16 mouse cellular contexts compared by ENCODE assay signal in genomic region chr2:4541330-4541729, GRCm38 (mm10).
DNase-seq lines count a peak whose midpoint lies in the region; ATAC-seq and TF ChIP-seq lines count a peak whose summit lies in the region.
"Had no signal": no experiment of that assay in that cellular context is flagged by ENCODE, and none has a peak within 500 bp of the region (broad histone marks: within the 10 kb centered on the region; RNA-seq: fewer than 3 reads in every experiment).

No protein-coding gene starts in this region.

- no peaks in the 10 kb centered on the region for H3K27me3 ChIP-seq in heart, embryonic 13.5 days (replicated peaks)
- H3K27me3 ChIP-seq in heart, adult 2 months (ENCODE audit: control insufficient read depth, insufficient read depth, low read length) = no peaks in the 10 kb centered on the region
- H3K27me3 ChIP-seq in neural tube, embryonic 13.5 days = no peaks in the 10 kb centered on the region
- no peaks in the 10 kb centered on the region for H3K27me3 ChIP-seq in midbrain, embryonic 12.5 days
- H3K27me3 ChIP-seq: hindbrain, embryonic 15.5 days had no signal

- H3K9ac ChIP-seq in heart, embryonic 13.5 days = no peak overlapping the region
- no peak overlapping the region for H3K9ac ChIP-seq in heart, adult 2 months (ENCODE audit: low read depth, low read length)
- no peak overlapping the region for H3K9ac ChIP-seq in neural tube, embryonic 13.5 days
- no peak overlapping the region for H3K9ac ChIP-seq in midbrain, embryonic 12.5 days (replicated peaks)
- H3K9ac ChIP-seq: hindbrain, embryonic 15.5 days; liver, embryonic 12.5 days; lung, embryonic 14.5 days had no signal

- TF ChIP-seq CTCF in heart, adult 2 months (IDR thresholded peaks at IDR 0.05) = no peak

- peak overlapping the region; percentile 43; the same call in 1 of the 2 replicates for H3K27ac ChIP-seq in heart, embryonic 13.5 days (replicated peaks)
- H3K27ac ChIP-seq in heart, adult 2 months = no peak overlapping the region
- H3K27ac ChIP-seq in neural tube, embryonic 13.5 days (replicated peaks) = peak overlapping the region; percentile 79
- peak overlapping the region; percentile 88 for H3K27ac ChIP-seq in midbrain, embryonic 12.5 days (replicated peaks)
- H3K27ac ChIP-seq: liver, embryonic 12.5 days; stomach, postnatal 0 days had no signal

- no peak overlapping the region for H3K4me3 ChIP-seq in heart, embryonic 13.5 days
- no peak overlapping the region for H3K4me3 ChIP-seq in heart, adult 2 months
- H3K4me3 ChIP-seq in neural tube, embryonic 13.5 days = no peak overlapping the region
- H3K4me3 ChIP-seq in midbrain, embryonic 12.5 days = no peak overlapping the region
- H3K4me3 ChIP-seq: hindbrain, embryonic 15.5 days; liver, embryonic 12.5 days had no signal

- peaks cover 33% of the 10 kb centered on the region for H3K36me3 ChIP-seq in heart, embryonic 13.5 days
- H3K36me3 ChIP-seq in heart, adult 2 months (ENCODE audit: control insufficient read depth, insufficient read depth, low read length) = no peaks in the 10 kb centered on the region; the same call in 1 of the 2 replicates
- peaks cover 48% of the 10 kb centered on the region for H3K36me3 ChIP-seq in neural tube, embryonic 13.5 days
- peaks cover 47% of the 10 kb centered on the region for H3K36me3 ChIP-seq in midbrain, embryonic 12.5 days
- H3K36me3 ChIP-seq: liver, embryonic 12.5 days had no signal

- DNase-seq in heart, adult 2 months = no peak
- no peak for DNase-seq in neural tube, embryonic 10.5 days (ENCODE audit: extremely low spot score, low spot score)
- DNase-seq in adrenal gland, postnatal 25 days = no peak
- DNase-seq in left cerebral cortex, postnatal 36 days (ENCODE audit: low spot score in 2 of 2) = no peak
- DNase-seq: cerebellum, postnatal 10 days; kidney, adult 9 months; kidney, postnatal 4 days; lung, embryonic 14.5 days; lung, postnatal 4 days; thymus, postnatal 14 days had no signal

- no peaks in the 10 kb centered on the region for H3K9me3 ChIP-seq in heart, embryonic 13.5 days
- H3K9me3 ChIP-seq in neural tube, embryonic 13.5 days = no peaks in the 10 kb centered on the region
- no peaks in the 10 kb centered on the region for H3K9me3 ChIP-seq in midbrain, embryonic 12.5 days
- H3K9me3 ChIP-seq: hindbrain, embryonic 15.5 days; liver, embryonic 12.5 days had no signal

- TF ChIP-seq EP300 in heart, adult 2 months (IDR thresholded peaks at IDR 0.05; ENCODE audit: insufficient read depth, low read depth, low read length) = no peak

- intact Hi-C loops in heart, adult 2 months (cut with DNase I) = loop anchor here (5.0 kb wide), 1 partner anchor 39 kb away; no protein-coding TSS in a partner anchor
- intact Hi-C loops in left cerebral cortex, postnatal 36 days (cut with DNase I) = no loop called here

- H3K4me1 ChIP-seq in heart, embryonic 13.5 days = peaks cover 48% of the 10 kb centered on the region
- peaks cover 14% of the 10 kb centered on the region for H3K4me1 ChIP-seq in heart, adult 2 months (ENCODE audit: control insufficient read depth, insufficient read depth, low read length)
- H3K4me1 ChIP-seq in neural tube, embryonic 13.5 days (replicated peaks) = peaks cover 54% of the 10 kb centered on the region
- peaks cover 60% of the 10 kb centered on the region for H3K4me1 ChIP-seq in midbrain, embryonic 12.5 days

- H3K4me2 ChIP-seq in heart, embryonic 13.5 days = no peak overlapping the region
- no peak overlapping the region for H3K4me2 ChIP-seq in neural tube, embryonic 13.5 days
- H3K4me2 ChIP-seq in midbrain, embryonic 12.5 days (replicated peaks) = 0 out of 2 replicates have a peak overlapping the region, but pooled peaks have one; percentile 9
- H3K4me2 ChIP-seq: hindbrain, embryonic 15.5 days; liver, embryonic 12.5 days; lung, embryonic 14.5 days had no signal

- no peaks in the 10 kb centered on the region for H3K79me2 ChIP-seq in heart, adult 2 months (replicated peaks; ENCODE audit: control insufficient read depth, insufficient read depth, low read length)

- no peak for TF ChIP-seq POLR2A in heart, adult 2 months (IDR thresholded peaks at IDR 0.05; ENCODE audit: insufficient read depth, low read depth, low read length)

- 73% methylated on average over 4 of the region's 4 CpGs for WGBS in heart, embryonic 13.5 days
- 85% methylated on average over 4 of the region's 4 CpGs for WGBS in heart, adult 2 months
- WGBS in neural tube, embryonic 13.5 days = 45% methylated on average over 4 of the region's 4 CpGs
- WGBS in midbrain, embryonic 12.5 days = 29% methylated on average over 4 of the region's 4 CpGs

- ATAC-seq in heart, embryonic 13.5 days (ENCODE audit: extremely low read depth, insufficient number of reproducible peaks, low FRiP score, low TSS enrichment) = no peak
- no peak for ATAC-seq in neural tube, embryonic 13.5 days (ENCODE audit: low read depth)
- no peak for ATAC-seq in midbrain, embryonic 12.5 days (ENCODE audit: low FRiP score, low read depth)
- ATAC-seq: liver, embryonic 12.5 days had no signal
